Mouse (Mus musculus) embryonic fibroblast, embryonic 13.5 days (primary cell): ENCODE measurements around the gene Rasgrp4.
A peak's percentile ranks its signal among the peaks of the same experiment; 100 is the strongest.

Source experiments
- CTCF ChIP-seq: IDR thresholded peaks from 2 replicates; pipeline ENCODE4 v1.5.1; 2011; ENCODE audit warnings: mild to moderate bottlenecking, control low read depth, low read length, moderate library complexity, borderline replicate concordance; ENCODE audit not compliant: insufficient read depth
- POLR2A ChIP-seq: IDR thresholded peaks from 2 replicates; pipeline ENCODE4 v1.6.1; 2011; ENCODE audit warnings: low read depth, mild to moderate bottlenecking, control low read depth, low read length, moderate library complexity

- peak; percentile 31; the same call in 1 of the 2 replicates for TF ChIP-seq CTCF
- TF ChIP-seq POLR2A, result peak; percentile 94
Observed at GRCm38 (mm10) chr7:29180077-29180853, 45.6 kb downstream of the Rasgrp4 start, which contains the start of gene Psmd8.
